Mouse (Mus musculus) hindbrain, embryonic 13.5 days (tissue): ENCODE measurements at regions not wholly inside any gene's neighbourhood (a gene's known extent, or its start where the extent isn't known, plus 50 kb on each side); places are given as distances from the start of the nearest gene placed in this dataset.
"Not testable (repeated sequence)": the region's sequence is repeated elsewhere in the genome, so short reads cannot be mapped to it uniquely, and the experiment has no call there.

ENCODE experiments used
- ATAC-seq: fragments of 200-750 bp; cut with Nextera tagmentation; 2 replicates; pipeline ENCODE4 v1.8.0; 2017; ENCODE audit warnings: moderate TSS enrichment; ENCODE audit not compliant: low FRiP score
- H3K27ac ChIP-seq: fragments of 300-500 bp; sonication (generic); 2 replicates; pipeline ENCODE4 v1.5.1; 2015; ENCODE audit warnings: inconsistent platforms, mild to moderate bottlenecking, moderate library complexity
- H3K27me3 ChIP-seq: fragments of 300-500 bp; sonication (generic); 2 replicates; pipeline ENCODE4 v1.6.1; 2015; ENCODE audit warnings: mild to moderate bottlenecking, inconsistent platforms
- H3K36me3 ChIP-seq: fragments of 300-500 bp; sonication (generic); 2 replicates; pipeline ENCODE4 v1.6.1; 2015; ENCODE audit warnings: mild to moderate bottlenecking, inconsistent platforms
- H3K4me1 ChIP-seq: fragments of 300-500 bp; sonication (generic); replicated peaks from 2 replicates; pipeline ENCODE4 v1.6.1; 2015; ENCODE audit warnings: inconsistent platforms
- H3K4me2 ChIP-seq: fragments of 300-500 bp; sonication (generic); 2 replicates; pipeline ENCODE4 v1.6.1; 2015; ENCODE audit warnings: inconsistent platforms, mild to moderate bottlenecking, moderate library complexity
- H3K4me3 ChIP-seq: fragments of 300-500 bp; sonication (generic); 2 replicates; pipeline ENCODE4 v1.5.1; 2015; ENCODE audit warnings: mild to moderate bottlenecking, inconsistent platforms
- H3K9ac ChIP-seq: fragments of 300-500 bp; sonication (generic); 2 replicates; pipeline ENCODE4 v1.6.1; 2015; ENCODE audit warnings: mild to moderate bottlenecking, inconsistent platforms
- H3K9me3 ChIP-seq: fragments of 300-500 bp; sonication (generic); 2 replicates; pipeline ENCODE4 v1.6.1; 2016; ENCODE audit warnings: inconsistent platforms
- WGBS: fragments of 180-500 bp; shearing (Covaris S2); methylation state at CpG from one replicate; pipeline ENCODE4 v1.1.7; 2015; 5-methylcytosine and 5-hydroxymethylcytosine counted together

- H3K4me2 ChIP-seq: peak overlapping the region; percentile 23; the same call in 1 of the 2 replicates
- 21% methylated on average over 8 of the region's 8 CpGs for WGBS
- no peaks in the 10 kb centered on the region for H3K9me3 ChIP-seq
- no peaks in the 10 kb centered on the region for H3K36me3 ChIP-seq
- H3K9ac ChIP-seq: no peak overlapping the region
- H3K27me3 ChIP-seq: no peaks in the 10 kb centered on the region
- peaks cover 5% of the 10 kb centered on the region for H3K4me1 ChIP-seq
- peak; percentile 69; the same call in 1 of the 2 replicates for ATAC-seq
- H3K27ac ChIP-seq: no peak overlapping the region
- H3K4me3 ChIP-seq: no peak overlapping the region
Measured at GRCm38 (mm10) chr4:23341240-23341639, 853.1 kb upstream of the Pou3f2 start.

GRCm38 (mm10) chr4:23338481-23338880 is 850.3 kb upstream of the Pou3f2 start:
- H3K4me1 ChIP-seq: peaks cover 5% of the 10 kb centered on the region
- H3K36me3 ChIP-seq: no peaks in the 10 kb centered on the region
- H3K4me3 ChIP-seq: no peak overlapping the region
- no peak overlapping the region for H3K27ac ChIP-seq
- no peak for ATAC-seq
- H3K9ac ChIP-seq: no peak overlapping the region
- 60% methylated on average over 5 of the region's 5 CpGs for WGBS
- no peaks in the 10 kb centered on the region for H3K9me3 ChIP-seq
- no peak overlapping the region for H3K4me2 ChIP-seq
- no peaks in the 10 kb centered on the region for H3K27me3 ChIP-seq

GRCm38 (mm10) chr4:23300617-23301016 is 812.5 kb upstream of the Pou3f2 start:
- Histone ChIP-seq H3K27me3 (no peaks in the 10 kb centered on the region), H3K4me3 (no peak overlapping the region), H3K4me1 (no peaks in the 10 kb centered on the region), H3K9me3 (no peaks in the 10 kb centered on the region), H3K4me2 (no peak overlapping the region), H3K9ac (no peak overlapping the region), H3K36me3 (no peaks in the 10 kb centered on the region), H3K27ac (no peak overlapping the region)
- 12% methylated on average over 2 of the region's 2 CpGs for WGBS
- ATAC-seq: no peak

GRCm38 (mm10) chr4:23280087-23280486 is 791.9 kb upstream of the Pou3f2 start:
- H3K9ac ChIP-seq: no peak overlapping the region
- no peaks in the 10 kb centered on the region for H3K4me1 ChIP-seq
- H3K4me2 ChIP-seq: no peak overlapping the region
- 69% methylated on average over 6 of the region's 6 CpGs for WGBS
- H3K36me3 ChIP-seq: no peaks in the 10 kb centered on the region
- H3K27me3 ChIP-seq: no peaks in the 10 kb centered on the region
- H3K27ac ChIP-seq: no peak overlapping the region
- H3K4me3 ChIP-seq: no peak overlapping the region
- no peak for ATAC-seq
- no peaks in the 10 kb centered on the region for H3K9me3 ChIP-seq

- H3K36me3 ChIP-seq: no peaks in the 10 kb centered on the region
- 87% methylated on average over 5 of the region's 5 CpGs for WGBS
- no peaks in the 10 kb centered on the region for H3K9me3 ChIP-seq
- H3K9ac ChIP-seq: no peak overlapping the region
- no peaks in the 10 kb centered on the region for H3K27me3 ChIP-seq
- H3K4me3 ChIP-seq: no peak overlapping the region
- no peak for ATAC-seq
- no peaks in the 10 kb centered on the region for H3K4me1 ChIP-seq
- no peak overlapping the region for H3K27ac ChIP-seq
- no peak overlapping the region for H3K4me2 ChIP-seq
Measured at GRCm38 (mm10) chr4:23275203-23275602, 787.0 kb upstream of the Pou3f2 start.

- Histone ChIP-seq H3K36me3 (no peaks in the 10 kb centered on the region), H3K9ac (no peak overlapping the region), H3K4me3 (no peak overlapping the region), H3K27ac (no peak overlapping the region), H3K9me3 (no peaks in the 10 kb centered on the region), H3K4me1 (no peaks in the 10 kb centered on the region), H3K4me2 (no peak overlapping the region), H3K27me3 (no peaks in the 10 kb centered on the region)
- ATAC-seq: no peak
Measured at GRCm38 (mm10) chr4:23271947-23272346, 783.8 kb upstream of the Pou3f2 start.

GRCm38 (mm10) chr4:23260371-23260770 is 772.2 kb upstream of the Pou3f2 start:
- Histone ChIP-seq H3K27ac (no peak overlapping the region), H3K27me3 (no peaks in the 10 kb centered on the region), H3K36me3 (no peaks in the 10 kb centered on the region), H3K4me1 (no peaks in the 10 kb centered on the region), H3K4me2 (no peak overlapping the region), H3K9ac (no peak overlapping the region), H3K4me3 (no peak overlapping the region), H3K9me3 (peaks cover 21% of the 10 kb centered on the region)
- WGBS: 89% methylated on average over 4 of the region's 4 CpGs
- ATAC-seq: no peak

GRCm38 (mm10) chr4:23234960-23235359 is 746.8 kb upstream of the Pou3f2 start:
- ATAC-seq: no peak
- WGBS: 45% methylated on average over 1 of the region's 1 CpGs
- H3K36me3 ChIP-seq: no peaks in the 10 kb centered on the region
- no peaks in the 10 kb centered on the region for H3K27me3 ChIP-seq
- no peaks in the 10 kb centered on the region for H3K9me3 ChIP-seq
- H3K9ac ChIP-seq: no peak overlapping the region
- no peaks in the 10 kb centered on the region for H3K4me1 ChIP-seq
- H3K4me2 ChIP-seq: no peak overlapping the region
- no peak overlapping the region for H3K4me3 ChIP-seq
- H3K27ac ChIP-seq: no peak overlapping the region

- not testable (repeated sequence) for H3K36me3 ChIP-seq, H3K9ac ChIP-seq, H3K9me3 ChIP-seq, ATAC-seq, H3K4me1 ChIP-seq, H3K27me3 ChIP-seq, H3K4me3 ChIP-seq, H3K27ac ChIP-seq, H3K4me2 ChIP-seq
- WGBS: 97% methylated on average over 1 of the region's 1 CpGs
Measured at GRCm38 (mm10) chr4:23194756-23195155, 706.6 kb upstream of the Pou3f2 start.

GRCm38 (mm10) chr4:23193384-23194135 is 705.4 kb upstream of the Pou3f2 start:
- H3K4me2 ChIP-seq: no peak overlapping the region
- no peak overlapping the region for H3K4me3 ChIP-seq
- ATAC-seq: no peak
- H3K9ac ChIP-seq: no peak overlapping the region
- no peak overlapping the region for H3K27ac ChIP-seq
- no peaks in the 10 kb centered on the region for H3K4me1 ChIP-seq
- WGBS: 67% methylated on average over 6 of the region's 6 CpGs
- H3K9me3 ChIP-seq: no peaks in the 10 kb centered on the region
- no peaks in the 10 kb centered on the region for H3K27me3 ChIP-seq
- H3K36me3 ChIP-seq: no peaks in the 10 kb centered on the region

GRCm38 (mm10) chr4:23173811-23174210 is 685.6 kb upstream of the Pou3f2 start:
- no peak overlapping the region for H3K27ac ChIP-seq
- H3K36me3 ChIP-seq: no peaks in the 10 kb centered on the region
- WGBS: 46% methylated on average over 1 of the region's 1 CpGs
- H3K9me3 ChIP-seq: no peaks in the 10 kb centered on the region; the same call in 1 of the 2 replicates
- no peak for ATAC-seq
- H3K4me1 ChIP-seq: no peaks in the 10 kb centered on the region
- no peaks in the 10 kb centered on the region for H3K27me3 ChIP-seq
- no peak overlapping the region for H3K4me2 ChIP-seq
- H3K9ac ChIP-seq: no peak overlapping the region
- H3K4me3 ChIP-seq: no peak overlapping the region

GRCm38 (mm10) chr4:23173330-23173729 is 685.2 kb upstream of the Pou3f2 start:
- Histone ChIP-seq H3K4me1 (no peaks in the 10 kb centered on the region), H3K4me2 (no peak overlapping the region), H3K9me3 (no peaks in the 10 kb centered on the region; the same call in 1 of the 2 replicates), H3K9ac (no peak overlapping the region), H3K27ac (no peak overlapping the region), H3K36me3 (no peaks in the 10 kb centered on the region), H3K27me3 (no peaks in the 10 kb centered on the region), H3K4me3 (no peak overlapping the region)
- ATAC-seq: no peak
- 35% methylated on average over 4 of the region's 4 CpGs for WGBS

- 58% methylated on average over 3 of the region's 3 CpGs for WGBS
- Histone ChIP-seq H3K4me1 (no peaks in the 10 kb centered on the region), H3K4me3 (no peak overlapping the region), H3K27ac (no peak overlapping the region), H3K9me3 (no peaks in the 10 kb centered on the region), H3K36me3 (no peaks in the 10 kb centered on the region), H3K9ac (no peak overlapping the region), H3K4me2 (no peak overlapping the region), H3K27me3 (no peaks in the 10 kb centered on the region)
- ATAC-seq: no peak
Measured at GRCm38 (mm10) chr4:23148097-23148849, 660.1 kb upstream of the Pou3f2 start.
